Mouse (Mus musculus) stomach, embryonic 14.5 days (tissue): ENCODE measurements around the gene Ttll3. TPM values are rescaled to one million over a fixed set of nuclear protein-coding genes. Genes with fewer than 3 reads are reported as not detected.

Experiments
- ATAC-seq: fragments of 200-750 bp; cut with Nextera tagmentation; 2 replicates; pipeline ENCODE4 v1.8.0; 2017; ENCODE audit warnings: low read depth, moderate TSS enrichment; ENCODE audit not compliant: insufficient number of reproducible peaks, insufficient read depth, low FRiP score
- H3K27ac ChIP-seq: fragments of 300-500 bp; sonication (generic); 2 replicates; pipeline ENCODE4 v1.5.1; 2014; ENCODE audit warnings: mild to moderate bottlenecking, low read length, moderate library complexity, mixed read lengths
- H3K27me3 ChIP-seq: fragments of 300-500 bp; sonication (generic); 2 replicates; pipeline ENCODE4 v1.6.1; 2014; ENCODE audit warnings: low read length, control low read depth, mixed read lengths; ENCODE audit not compliant: control insufficient read depth, insufficient read depth
- H3K36me3 ChIP-seq: fragments of 300-500 bp; sonication (generic); 2 replicates; pipeline ENCODE4 v1.6.1; 2014; ENCODE audit warnings: mild to moderate bottlenecking, control low read depth, low read length, moderate library complexity, mixed read lengths; ENCODE audit not compliant: control insufficient read depth, insufficient read depth
- H3K4me1 ChIP-seq: fragments of 300-500 bp; sonication (generic); 2 replicates; pipeline ENCODE4 v1.6.1; 2014; ENCODE audit warnings: low read length, control low read depth, mixed read lengths; ENCODE audit not compliant: control insufficient read depth, insufficient read depth
- H3K4me2 ChIP-seq: fragments of 300-500 bp; sonication (generic); replicated peaks from 2 replicates; pipeline ENCODE4 v1.6.1; 2014; ENCODE audit warnings: low read depth, low read length, control low read depth
- H3K4me3 ChIP-seq: fragments of 300-500 bp; sonication (generic); 2 replicates; pipeline ENCODE4 v1.5.1; 2014; ENCODE audit warnings: low read depth, low read length, control low read depth
- H3K9ac ChIP-seq: fragments of 300-500 bp; sonication (generic); replicated peaks from 2 replicates; pipeline ENCODE4 v1.6.1; 2014; ENCODE audit warnings: low read depth, mild to moderate bottlenecking, control low read depth, low read length, moderate library complexity, mixed read lengths
- H3K9me3 ChIP-seq: fragments of 300-500 bp; sonication (generic); 2 replicates; pipeline ENCODE4 v1.6.1; 2016; ENCODE audit warnings: low read depth, low read length, control low read depth; ENCODE audit not compliant: control insufficient read depth
- WGBS: fragments of 180-500 bp; shearing (Covaris S2); extraction: QIAGEN DNeasy Blood & Tissue Kit; methylation state at CpG from one replicate; pipeline ENCODE4 v1.1.7; 2014; 5-methylcytosine and 5-hydroxymethylcytosine counted together
- polyA plus RNA-seq: library from polyadenylated mRNA; unstranded; fragments of >200 nt; fragmentation: Nextera tagmentation; extraction: Ambion mirVana; gene quantifications from 2 replicates; pipeline ENCODE4 v1.2.1, GENCODE M21; 2014

Gene Ttll3
- polyA plus RNA-seq, 1 experiment from 2014 or later, result 2.6 TPM

- Histone ChIP-seq H3K27me3 (no peaks in the 10 kb centered on the region), H3K9me3 (no peaks in the 10 kb centered on the region), H3K9ac (no peak overlapping the region), H3K4me2 (no peak overlapping the region), H3K27ac (no peak overlapping the region), H3K4me3 (no peak overlapping the region), H3K4me1 (no peaks in the 10 kb centered on the region), H3K36me3 (peaks cover 45% of the 10 kb centered on the region)
- ATAC-seq, result no peak
- 75% methylated on average over 5 of the region's 5 CpGs for WGBS
Measured at GRCm38 (mm10) chr6:113368577-113368976, 20.5 kb upstream of the Ttll3 start.

- 94% methylated on average over 20 of the region's 20 CpGs for WGBS
- H3K27ac ChIP-seq, result no peak overlapping the region
Measured at GRCm38 (mm10) chr6:113370194-113370929, 18.7 kb upstream of the Ttll3 start.

GRCm38 (mm10) chr6:113373491-113373890, 15.6 kb upstream of the Ttll3 start:
- 94% methylated on average over 4 of the region's 4 CpGs for WGBS
- peaks cover 49% of the 10 kb centered on the region for H3K36me3 ChIP-seq
- no peak for ATAC-seq

More at GRCm38 (mm10) chr6:113370194-113370929, 18.7 kb upstream of the Ttll3 start:
- no peaks in the 10 kb centered on the region for H3K9me3 ChIP-seq
- no peak overlapping the region for H3K9ac ChIP-seq
- no peaks in the 10 kb centered on the region for H3K4me1 ChIP-seq
- peaks cover 56% of the 10 kb centered on the region for H3K36me3 ChIP-seq
- H3K27me3 ChIP-seq, result no peaks in the 10 kb centered on the region
- H3K4me2 ChIP-seq, result no peak overlapping the region
- ATAC-seq, result no peak
- no peak overlapping the region for H3K4me3 ChIP-seq

GRCm38 (mm10) chr6:113377172-113377495, 11.9 kb upstream of the Ttll3 start:
- H3K4me3 ChIP-seq, result peak overlapping the region; percentile 90
- peaks cover 7% of the 10 kb centered on the region; the same call in 1 of the 2 replicates for H3K4me1 ChIP-seq
- no peak for ATAC-seq
- H3K27ac ChIP-seq, result peak overlapping the region; percentile 95
- no peaks in the 10 kb centered on the region for H3K9me3 ChIP-seq
- no peaks in the 10 kb centered on the region for H3K27me3 ChIP-seq
- 6% methylated on average over 7 of the region's 7 CpGs for WGBS
- H3K9ac ChIP-seq, result peak overlapping the region; percentile 94
- peak overlapping the region; percentile 52 for H3K4me2 ChIP-seq
- H3K36me3 ChIP-seq, result peaks cover 40% of the 10 kb centered on the region

More at GRCm38 (mm10) chr6:113373491-113373890, 15.6 kb upstream of the Ttll3 start:
- Histone ChIP-seq H3K27me3 (no peaks in the 10 kb centered on the region), H3K9ac (no peak overlapping the region), H3K27ac (no peak overlapping the region), H3K9me3 (no peaks in the 10 kb centered on the region), H3K4me2 (no peak overlapping the region), H3K4me3 (no peak overlapping the region), H3K4me1 (no peaks in the 10 kb centered on the region)

GRCm38 (mm10) chr6:113377496-113378385, 11.3 kb upstream of the Ttll3 start, which contains the start of the genes Tada3 and Arpc4:
Tada3 (minus strand) TSS chr6:113377883.
Arpc4 (plus strand) TSS chr6:113378115.
- H3K4me1 ChIP-seq, result peaks cover 7% of the 10 kb centered on the region; the same call in 1 of the 2 replicates
- peak; percentile 95 for ATAC-seq
- no peaks in the 10 kb centered on the region for H3K27me3 ChIP-seq
- H3K4me3 ChIP-seq, result peak within 1 kb of the TSS; percentile 90
- H3K36me3 ChIP-seq, result peaks cover 42% of the 10 kb centered on the region
- H3K9ac ChIP-seq, result peak within 1 kb of the TSS; percentile 94
- peak within 1 kb of the TSS; percentile 90 for H3K4me2 ChIP-seq
- under 1% methylated on average over 61 of the region's 61 CpGs for WGBS
- H3K9me3 ChIP-seq, result no peaks in the 10 kb centered on the region
- peak within 1 kb of the TSS; percentile 95 for H3K27ac ChIP-seq

GRCm38 (mm10) chr6:113379246-113379645, 9.8 kb upstream of the Ttll3 start:
- 0 out of 2 replicates have a peak overlapping the region, but pooled peaks have one; percentile 11 for H3K9ac ChIP-seq
- H3K27ac ChIP-seq, result no peak overlapping the region
- H3K27me3 ChIP-seq, result no peaks in the 10 kb centered on the region
- peak overlapping the region; percentile 90 for H3K4me3 ChIP-seq
- H3K4me1 ChIP-seq, result peaks cover 7% of the 10 kb centered on the region; the same call in 1 of the 2 replicates
- 86% methylated on average over 6 of the region's 6 CpGs for WGBS
- H3K4me2 ChIP-seq, result peak overlapping the region; percentile 90
- no peaks in the 10 kb centered on the region for H3K9me3 ChIP-seq
- no peak for ATAC-seq
- peaks cover 42% of the 10 kb centered on the region for H3K36me3 ChIP-seq

- Histone ChIP-seq H3K27ac (no peak overlapping the region), H3K27me3 (no peaks in the 10 kb centered on the region), H3K4me1 (peaks cover 7% of the 10 kb centered on the region; the same call in 1 of the 2 replicates), H3K4me3 (no peak overlapping the region), H3K4me2 (no peak overlapping the region), H3K36me3 (peaks cover 44% of the 10 kb centered on the region), H3K9ac (no peak overlapping the region), H3K9me3 (no peaks in the 10 kb centered on the region)
- ATAC-seq, result no peak
- 91% methylated on average over 11 of the region's 11 CpGs for WGBS
Measured at GRCm38 (mm10) chr6:113380480-113380879, 8.6 kb upstream of the Ttll3 start.

GRCm38 (mm10) chr6:113384351-113384927, 4.6 kb upstream of the Ttll3 start:
- Histone ChIP-seq H3K27me3 (no peaks in the 10 kb centered on the region), H3K36me3 (peaks cover 78% of the 10 kb centered on the region), H3K4me2 (no peak overlapping the region), H3K9ac (no peak overlapping the region), H3K27ac (no peak overlapping the region), H3K9me3 (no peaks in the 10 kb centered on the region), H3K4me3 (no peak overlapping the region), H3K4me1 (peaks cover 2% of the 10 kb centered on the region; the same call in 1 of the 2 replicates)
- WGBS, result 94% methylated on average over 8 of the region's 8 CpGs
- ATAC-seq, result no peak
